Mouse (Mus musculus): ENCODE measurements around the gene Olfr419. TPM values are rescaled to one million over a fixed set of nuclear protein-coding genes. Genes with fewer than 3 reads are reported as not detected.

Olfr419 gene
- polyA plus RNA-seq, 1 experiment from 2014 or later: not detected

Other genes starting within 250 kb of the Olfr419 start
- gene Ifi205, start 220.3 kb downstream of the Olfr419 start, polyA plus RNA-seq (2015; fragmentation: Nextera tagmentation; extraction: Ambion mirVana): not detected in 2 replicates
- gene Olfr433, start 211.4 kb downstream of the Olfr419 start, polyA plus RNA-seq (2015; fragmentation: Nextera tagmentation; extraction: Ambion mirVana): not detected in 2 replicates
- not detected in 2 replicates for gene Olfr432, start 202.9 kb downstream of the Olfr419 start, polyA plus RNA-seq (2015; fragmentation: Nextera tagmentation; extraction: Ambion mirVana)
- not detected in 2 replicates for gene Olfr430, start 185.5 kb downstream of the Olfr419 start, polyA plus RNA-seq (2015; fragmentation: Nextera tagmentation; extraction: Ambion mirVana)
- gene Olfr429, start 167.7 kb downstream of the Olfr419 start, polyA plus RNA-seq (2015; fragmentation: Nextera tagmentation; extraction: Ambion mirVana): not detected in 2 replicates
- not detected in 2 replicates for gene Olfr427, start 155.2 kb downstream of the Olfr419 start, polyA plus RNA-seq (2015; fragmentation: Nextera tagmentation; extraction: Ambion mirVana)
- not detected in 2 replicates for gene Olfr231, start 130.9 kb downstream of the Olfr419 start, polyA plus RNA-seq (2015; fragmentation: Nextera tagmentation; extraction: Ambion mirVana)
- not detected in 2 replicates for gene Olfr424, start 120.5 kb downstream of the Olfr419 start, polyA plus RNA-seq (2015; fragmentation: Nextera tagmentation; extraction: Ambion mirVana)
- not detected in 2 replicates for gene Olfr420, start 96.4 kb downstream of the Olfr419 start, polyA plus RNA-seq (2015; fragmentation: Nextera tagmentation; extraction: Ambion mirVana)
- gene Spta1, start 79.3 kb downstream of the Olfr419 start, polyA plus RNA-seq (2015; fragmentation: Nextera tagmentation; extraction: Ambion mirVana): 0.08 and 0.13 TPM in 2 replicates
- not detected in 2 replicates for gene Mptx1, start 78.5 kb upstream of the Olfr419 start, polyA plus RNA-seq (2015; fragmentation: Nextera tagmentation; extraction: Ambion mirVana)
- not detected in 2 replicates for gene Olfr417, start 113.1 kb upstream of the Olfr419 start, polyA plus RNA-seq (2015; fragmentation: Nextera tagmentation; extraction: Ambion mirVana)
- not detected in 2 replicates for gene Olfr248, start 139.0 kb upstream of the Olfr419 start, polyA plus RNA-seq (2015; fragmentation: Nextera tagmentation; extraction: Ambion mirVana)
- not detected in 2 replicates for gene Olfr414, start 172.0 kb upstream of the Olfr419 start, polyA plus RNA-seq (2015; fragmentation: Nextera tagmentation; extraction: Ambion mirVana)
- gene Olfr220, start 190.0 kb upstream of the Olfr419 start, polyA plus RNA-seq (2015; fragmentation: Nextera tagmentation; extraction: Ambion mirVana): not detected in 2 replicates
- gene Fmn2, start 249.8 kb upstream of the Olfr419 start, polyA plus RNA-seq (2015; fragmentation: Nextera tagmentation; extraction: Ambion mirVana): 6.8 and 7.1 TPM in 2 replicates

Data from forebrain, embryonic 15.5 days (tissue).